Mouse (Mus musculus): ENCODE data around the gene Cpa2. TPM values are rescaled to one million over a fixed set of nuclear protein-coding genes. Genes with fewer than 3 reads are reported as not detected.

Gene Cpa2
- polyA plus RNA-seq, 1 experiment from 2014 or later, result 15.9 TPM

DNA sequence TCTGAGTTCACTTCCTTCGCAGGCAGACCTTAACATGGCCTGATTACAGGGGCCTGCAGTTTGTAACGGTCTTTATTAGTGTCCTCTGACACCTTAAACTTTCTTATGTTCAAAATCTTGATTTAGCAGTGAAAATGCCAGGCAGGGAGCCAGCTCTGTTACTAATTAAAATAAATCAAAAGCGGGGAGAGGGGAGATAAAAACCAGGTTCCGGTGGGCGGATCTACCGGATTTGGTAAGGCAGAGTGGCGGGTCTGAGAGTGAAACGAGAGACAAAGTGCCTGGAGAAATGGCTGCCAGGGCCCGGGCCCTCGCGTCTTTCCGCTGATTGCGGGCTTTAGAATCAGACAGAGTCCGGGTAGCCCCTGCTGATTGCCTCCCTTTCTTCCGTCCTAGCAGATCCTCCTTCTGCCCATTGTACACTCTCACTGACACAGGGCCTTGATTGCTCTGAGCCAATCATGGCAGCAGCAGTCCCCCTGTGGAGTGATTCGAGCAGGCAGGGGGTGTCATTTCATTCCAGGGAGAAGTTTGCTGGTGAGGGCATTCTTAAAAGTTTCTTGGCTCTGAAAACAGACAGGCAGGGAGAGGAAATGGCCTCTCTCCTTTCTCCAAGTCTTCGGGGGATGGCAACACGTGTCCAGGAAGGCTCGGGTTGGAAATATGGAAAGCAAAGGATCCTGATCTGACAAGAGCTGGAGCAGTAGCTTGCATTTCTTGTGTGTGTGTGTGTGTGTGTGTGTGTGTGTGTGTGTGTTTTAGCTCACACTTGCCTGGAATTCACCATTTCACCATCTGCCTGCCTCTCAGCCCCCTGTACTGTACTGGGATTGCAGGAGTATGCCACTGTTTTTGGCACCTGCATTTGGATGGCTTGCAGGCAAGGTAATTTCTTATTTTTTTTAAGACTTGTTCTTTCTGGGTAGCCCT lies 14.5 kb upstream of the Cpa2 start:
- no peaks in the 10 kb centered on the region for H3K9me3 ChIP-seq (ENCODE audit: low read length)
- H3K36me3 ChIP-seq (ENCODE audit: insufficient read depth, low read length), result no peaks in the 10 kb centered on the region
- H3K9ac ChIP-seq (replicated peaks; ENCODE audit: low read length), result peak overlapping the region; percentile 65
- peak overlapping the region; percentile 33 for H3K4me2 ChIP-seq (replicated peaks; ENCODE audit: low read depth, low read length)
- WGBS, result 8% methylated on average over 19 of the region's 19 CpGs
- H3K4me3 ChIP-seq (ENCODE audit: low read length), result no peak overlapping the region
- H3K4me1 ChIP-seq (ENCODE audit: insufficient read depth, low read length), result peaks cover 44% of the 10 kb centered on the region
- peak overlapping the region; percentile 96 for H3K27ac ChIP-seq (ENCODE audit: low read length)
- no peaks in the 10 kb centered on the region for H3K27me3 ChIP-seq (ENCODE audit: insufficient read depth, low read length)
- peak; percentile 47; the same call in 1 of the 2 replicates for ATAC-seq (ENCODE audit: low FRiP score, low TSS enrichment)

DNA sequence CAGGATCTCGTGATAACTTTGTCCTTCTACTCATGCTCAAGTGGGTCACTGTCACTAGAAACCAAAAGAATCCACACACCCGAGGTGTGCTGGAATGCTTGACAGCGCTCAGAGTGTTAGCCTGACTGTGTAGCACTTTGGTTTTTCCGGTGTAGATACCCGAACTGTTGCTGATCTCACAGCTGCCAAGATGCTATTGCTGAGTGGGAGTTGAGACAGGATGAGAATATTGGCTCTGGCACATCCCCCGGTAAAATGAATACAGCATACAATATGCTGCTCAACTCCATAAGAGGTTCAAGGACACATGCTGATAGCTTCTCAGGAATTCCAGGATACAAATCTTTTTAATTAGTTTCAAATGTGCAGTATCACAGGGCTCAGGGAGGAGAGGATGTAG lies 12.6 kb upstream of the Cpa2 start:
- peak; percentile 46 for ATAC-seq (ENCODE audit: low FRiP score, low TSS enrichment)
- peaks cover 44% of the 10 kb centered on the region for H3K4me1 ChIP-seq (ENCODE audit: insufficient read depth, low read length)

DNA sequence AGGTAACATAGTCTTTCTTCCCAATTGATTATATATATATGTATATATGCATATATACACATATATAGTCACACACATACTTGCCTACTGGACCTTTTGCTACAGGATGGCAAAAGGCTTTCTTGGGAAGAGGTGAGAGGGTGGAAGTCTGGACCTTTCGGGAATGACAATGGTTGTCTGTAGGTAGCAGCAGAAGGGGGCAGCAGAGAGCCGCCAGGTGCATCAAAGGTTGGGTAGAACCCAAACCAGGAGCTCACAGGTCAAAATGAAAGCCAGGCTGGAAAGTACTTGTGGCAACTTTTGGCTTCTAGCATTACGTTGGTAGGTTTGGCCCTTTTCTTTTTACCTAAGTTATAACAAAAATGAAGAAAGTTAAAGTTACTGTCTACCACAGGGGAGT lies 6.0 kb upstream of the Cpa2 start:
- H3K4me1 ChIP-seq (ENCODE audit: insufficient read depth, low read length), result peaks cover 10% of the 10 kb centered on the region; the same call in 1 of the 2 replicates
- no peak overlapping the region for H3K27ac ChIP-seq (ENCODE audit: low read length)
- WGBS, result 62% methylated on average over 3 of the region's 3 CpGs
- no peaks in the 10 kb centered on the region for H3K27me3 ChIP-seq (ENCODE audit: insufficient read depth, low read length)
- no peak overlapping the region for H3K4me3 ChIP-seq (ENCODE audit: low read length)
- ATAC-seq (ENCODE audit: low FRiP score, low TSS enrichment), result no peak
- H3K4me2 ChIP-seq (replicated peaks; ENCODE audit: low read depth, low read length), result no peak overlapping the region
- H3K9me3 ChIP-seq (ENCODE audit: low read length), result no peaks in the 10 kb centered on the region
- H3K9ac ChIP-seq (replicated peaks; ENCODE audit: low read length), result no peak overlapping the region
- no peaks in the 10 kb centered on the region for H3K36me3 ChIP-seq (ENCODE audit: insufficient read depth, low read length)

More for the DNA sequence above, 12.6 kb upstream of the Cpa2 start:
- 25% methylated on average over 6 of the region's 6 CpGs for WGBS
- no peaks in the 10 kb centered on the region for H3K36me3 ChIP-seq (ENCODE audit: insufficient read depth, low read length)
- no peak overlapping the region for H3K4me3 ChIP-seq (ENCODE audit: low read length)
- H3K27me3 ChIP-seq (ENCODE audit: insufficient read depth, low read length), result no peaks in the 10 kb centered on the region
- no peak overlapping the region for H3K9ac ChIP-seq (replicated peaks; ENCODE audit: low read length)
- H3K9me3 ChIP-seq (ENCODE audit: low read length), result no peaks in the 10 kb centered on the region
- H3K27ac ChIP-seq (ENCODE audit: low read length), result peak overlapping the region; percentile 85
- H3K4me2 ChIP-seq (replicated peaks; ENCODE audit: low read depth, low read length), result no peak overlapping the region

GRCm38 (mm10) chr6:30538240-30538639 lies 3.1 kb upstream of the Cpa2 start:
- ATAC-seq (ENCODE audit: low FRiP score, low TSS enrichment), result no peak
- Histone ChIP-seq H3K4me2 (replicated peaks; ENCODE audit: low read depth, low read length) (no peak overlapping the region), H3K4me1 (ENCODE audit: insufficient read depth, low read length) (peaks cover 22% of the 10 kb centered on the region), H3K27me3 (ENCODE audit: insufficient read depth, low read length) (no peaks in the 10 kb centered on the region), H3K4me3 (ENCODE audit: low read length) (no peak overlapping the region), H3K9ac (replicated peaks; ENCODE audit: low read length) (peak overlapping the region; percentile 3; the same call in 1 of the 2 replicates), H3K27ac (ENCODE audit: low read length) (peak overlapping the region; percentile 55; the same call in 1 of the 2 replicates), H3K9me3 (ENCODE audit: low read length) (no peaks in the 10 kb centered on the region), H3K36me3 (ENCODE audit: insufficient read depth, low read length) (no peaks in the 10 kb centered on the region)
- 51% methylated on average over 10 of the region's 10 CpGs for WGBS

- H3K4me2 ChIP-seq (replicated peaks; ENCODE audit: low read depth, low read length), result no peak overlapping the region
- ATAC-seq (ENCODE audit: low FRiP score, low TSS enrichment), result no peak
- H3K9me3 ChIP-seq (ENCODE audit: low read length), result no peaks in the 10 kb centered on the region
- WGBS, result 67% methylated on average over 5 of the region's 5 CpGs
- H3K4me1 ChIP-seq (ENCODE audit: insufficient read depth, low read length), result peaks cover 27% of the 10 kb centered on the region
- H3K4me3 ChIP-seq (ENCODE audit: low read length), result no peak overlapping the region
- peak overlapping the region; percentile 14; the same call in 1 of the 2 replicates for H3K27ac ChIP-seq (ENCODE audit: low read length)
- no peaks in the 10 kb centered on the region for H3K36me3 ChIP-seq (ENCODE audit: insufficient read depth, low read length)
- H3K27me3 ChIP-seq (ENCODE audit: insufficient read depth, low read length), result no peaks in the 10 kb centered on the region
- no peak overlapping the region for H3K9ac ChIP-seq (replicated peaks; ENCODE audit: low read length)
These were observed 2.6 kb upstream of the Cpa2 start for GRCm38 (mm10) chr6:30538800-30539199.

DNA sequence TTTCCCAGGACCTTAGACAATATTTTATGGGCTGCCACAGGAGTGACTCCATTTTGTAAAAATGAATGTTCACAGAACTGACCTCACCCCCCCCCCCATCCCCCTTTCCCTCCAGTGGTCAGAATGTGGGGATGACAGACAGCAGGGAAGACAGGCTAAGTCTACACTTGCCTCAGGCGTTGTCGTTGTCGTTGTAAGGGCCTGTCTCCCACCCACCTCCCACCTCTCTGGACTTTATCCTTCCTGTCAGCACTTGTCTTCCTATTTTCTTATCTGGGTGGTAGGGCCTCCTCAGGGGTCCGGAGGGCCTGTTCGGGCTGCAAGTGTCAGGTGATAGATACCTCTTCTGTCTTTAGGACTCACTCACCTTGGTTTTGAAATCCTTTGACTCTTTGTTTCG lies 895 bp downstream of the Cpa2 start:
- no peak for ATAC-seq (ENCODE audit: low FRiP score, low TSS enrichment)
- Histone ChIP-seq H3K4me2 (replicated peaks; ENCODE audit: low read depth, low read length) (no peak overlapping the region), H3K4me3 (ENCODE audit: low read length) (no peak overlapping the region), H3K36me3 (ENCODE audit: insufficient read depth, low read length) (no peaks in the 10 kb centered on the region), H3K27ac (ENCODE audit: low read length) (no peak overlapping the region), H3K9me3 (ENCODE audit: low read length) (no peaks in the 10 kb centered on the region), H3K4me1 (ENCODE audit: insufficient read depth, low read length) (peaks cover 55% of the 10 kb centered on the region), H3K9ac (replicated peaks; ENCODE audit: low read length) (no peak overlapping the region), H3K27me3 (ENCODE audit: insufficient read depth, low read length) (no peaks in the 10 kb centered on the region)
- WGBS, result 70% methylated on average over 6 of the region's 6 CpGs

DNA sequence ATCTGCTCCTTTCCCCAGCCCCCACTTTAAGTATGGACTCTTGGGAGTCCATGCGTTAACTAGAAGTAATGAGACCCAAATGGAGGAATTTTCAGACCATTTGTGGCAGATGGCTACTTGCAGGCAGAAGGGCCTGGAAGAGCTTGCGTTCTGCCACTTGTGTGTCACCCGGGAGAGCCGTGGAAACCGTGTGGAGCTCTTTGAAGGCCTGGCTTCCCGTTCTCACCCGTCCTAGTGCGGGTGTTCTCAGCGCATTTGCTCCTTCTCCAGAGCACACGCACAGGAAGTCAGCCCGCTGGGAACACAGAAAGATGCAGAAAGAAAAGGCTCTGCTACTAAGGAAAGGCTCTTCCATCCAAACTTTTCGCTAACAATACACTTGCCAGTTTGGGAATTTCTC lies 1.7 kb downstream of the Cpa2 start:
- Histone ChIP-seq H3K4me1 (ENCODE audit: insufficient read depth, low read length) (peaks cover 60% of the 10 kb centered on the region), H3K4me3 (ENCODE audit: low read length) (no peak overlapping the region), H3K9ac (replicated peaks; ENCODE audit: low read length) (peak overlapping the region; percentile 25), H3K27ac (ENCODE audit: low read length) (peak overlapping the region; percentile 81), H3K9me3 (ENCODE audit: low read length) (no peaks in the 10 kb centered on the region), H3K27me3 (ENCODE audit: insufficient read depth, low read length) (no peaks in the 10 kb centered on the region), H3K36me3 (ENCODE audit: insufficient read depth, low read length) (no peaks in the 10 kb centered on the region), H3K4me2 (replicated peaks; ENCODE audit: low read depth, low read length) (no peak overlapping the region)
- ATAC-seq (ENCODE audit: low FRiP score, low TSS enrichment), result no peak
- WGBS, result 33% methylated on average over 12 of the region's 12 CpGs

DNA sequence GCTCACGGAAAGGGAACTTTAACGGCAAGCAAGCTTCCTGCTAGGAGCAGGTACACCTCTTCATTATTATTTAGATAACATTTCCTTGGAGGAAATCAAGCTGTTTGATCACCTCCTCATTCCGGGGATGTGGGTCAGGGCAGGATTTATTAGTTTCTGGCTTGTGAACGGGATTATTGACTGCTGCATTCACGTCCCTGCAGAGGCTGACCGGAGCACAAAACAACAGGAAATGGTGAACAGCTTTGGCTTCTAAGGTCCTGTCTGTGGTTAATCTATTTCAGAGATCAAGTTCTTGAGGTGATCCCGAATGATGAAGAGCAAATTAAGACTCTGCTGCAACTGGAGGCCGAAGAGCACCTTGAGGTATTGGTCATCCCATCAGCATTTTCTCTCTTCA lies 2.5 kb downstream of the Cpa2 start:
- H3K4me3 ChIP-seq (ENCODE audit: low read length), result peak overlapping the region; percentile 9; the same call in 1 of the 2 replicates
- H3K4me1 ChIP-seq (ENCODE audit: insufficient read depth, low read length), result peaks cover 61% of the 10 kb centered on the region
- no peak for ATAC-seq (ENCODE audit: low FRiP score, low TSS enrichment)
- no peaks in the 10 kb centered on the region for H3K27me3 ChIP-seq (ENCODE audit: insufficient read depth, low read length)
- no peaks in the 10 kb centered on the region for H3K9me3 ChIP-seq (ENCODE audit: low read length)
- peak overlapping the region; percentile 81 for H3K27ac ChIP-seq (ENCODE audit: low read length)
- 0 out of 2 replicates have a peak overlapping the region, but pooled peaks have one; percentile 0 for H3K9ac ChIP-seq (replicated peaks; ENCODE audit: low read length)
- WGBS, result 10% methylated on average over 8 of the region's 8 CpGs
- H3K4me2 ChIP-seq (replicated peaks; ENCODE audit: low read depth, low read length), result peak overlapping the region; percentile 0
- no peaks in the 10 kb centered on the region for H3K36me3 ChIP-seq (ENCODE audit: insufficient read depth, low read length)

DNA sequence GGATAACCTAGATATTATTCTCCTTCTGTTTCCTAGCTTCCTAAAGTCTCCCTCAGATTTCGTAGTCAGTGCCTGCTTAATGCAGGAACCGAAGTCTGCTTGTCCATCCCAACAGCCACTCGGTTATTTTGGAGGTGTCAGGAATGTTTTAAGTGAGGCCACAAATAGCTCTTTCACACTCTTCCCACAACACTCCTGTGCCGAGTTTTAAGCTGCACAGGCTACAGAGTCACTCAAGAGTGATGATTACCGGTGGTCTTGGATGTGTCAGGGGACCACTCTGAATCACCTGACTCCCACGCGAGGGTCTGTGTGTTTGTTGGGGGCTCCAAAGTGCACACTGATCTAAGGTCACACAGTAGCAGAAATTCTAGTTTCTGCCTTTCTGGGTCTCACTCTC lies 4.3 kb downstream of the Cpa2 start:
- H3K9ac ChIP-seq (replicated peaks; ENCODE audit: low read length), result peak overlapping the region; percentile 35; the same call in 1 of the 2 replicates
- no peak for ATAC-seq (ENCODE audit: low FRiP score, low TSS enrichment)
- H3K27ac ChIP-seq (ENCODE audit: low read length), result peak overlapping the region; percentile 61
- peaks cover 2% of the 10 kb centered on the region; the same call in 1 of the 2 replicates for H3K9me3 ChIP-seq (ENCODE audit: low read length)
- H3K4me2 ChIP-seq (replicated peaks; ENCODE audit: low read depth, low read length), result peak overlapping the region; percentile 22; the same call in 1 of the 2 replicates
- H3K4me3 ChIP-seq (ENCODE audit: low read length), result no peak overlapping the region
- no peaks in the 10 kb centered on the region for H3K36me3 ChIP-seq (ENCODE audit: insufficient read depth, low read length)
- WGBS, result 54% methylated on average over 7 of the region's 7 CpGs
- H3K4me1 ChIP-seq (ENCODE audit: insufficient read depth, low read length), result peaks cover 73% of the 10 kb centered on the region
- H3K27me3 ChIP-seq (ENCODE audit: insufficient read depth, low read length), result no peaks in the 10 kb centered on the region
